Mouse (Mus musculus) C2C12 (cell line): ENCODE measurements at regions not wholly inside any gene's neighbourhood (a gene's known extent, or its start where the extent isn't known, plus 50 kb on each side); places are given as distances from the start of the nearest gene placed in this dataset.
"Not testable (repeated sequence)": the region's sequence is repeated elsewhere in the genome, so short reads cannot be mapped to it uniquely, and the experiment has no call there.

ENCODE experiments used
- CEBPB ChIP-seq: IDR thresholded peaks from one replicate; pipeline ENCODE4 v1.6.1; 2011; ENCODE audit warnings: low read depth, mild to moderate bottlenecking, control low read depth, moderate library complexity
- CTCF ChIP-seq: IDR thresholded peaks from one replicate; pipeline ENCODE4 v1.5.1; 2011; ENCODE audit not compliant: control insufficient read depth, insufficient read depth, insufficient read length
- MYOD1 ChIP-seq: IDR thresholded peaks from one replicate; pipeline ENCODE4 v1.6.1; 2011; ENCODE audit warnings: low read depth; ENCODE audit not compliant: control insufficient read depth, insufficient read length
- MYOG ChIP-seq: IDR thresholded peaks from one replicate; pipeline ENCODE4 v1.6.1; 2011; ENCODE audit not compliant: control insufficient read depth, insufficient read length; ENCODE audit errors: extremely low read depth
- USF1 ChIP-seq: IDR thresholded peaks from one replicate; pipeline ENCODE4 v1.6.1; 2011; ENCODE audit warnings: low read depth, mild to moderate bottlenecking, control low read depth, moderate library complexity

DNA sequence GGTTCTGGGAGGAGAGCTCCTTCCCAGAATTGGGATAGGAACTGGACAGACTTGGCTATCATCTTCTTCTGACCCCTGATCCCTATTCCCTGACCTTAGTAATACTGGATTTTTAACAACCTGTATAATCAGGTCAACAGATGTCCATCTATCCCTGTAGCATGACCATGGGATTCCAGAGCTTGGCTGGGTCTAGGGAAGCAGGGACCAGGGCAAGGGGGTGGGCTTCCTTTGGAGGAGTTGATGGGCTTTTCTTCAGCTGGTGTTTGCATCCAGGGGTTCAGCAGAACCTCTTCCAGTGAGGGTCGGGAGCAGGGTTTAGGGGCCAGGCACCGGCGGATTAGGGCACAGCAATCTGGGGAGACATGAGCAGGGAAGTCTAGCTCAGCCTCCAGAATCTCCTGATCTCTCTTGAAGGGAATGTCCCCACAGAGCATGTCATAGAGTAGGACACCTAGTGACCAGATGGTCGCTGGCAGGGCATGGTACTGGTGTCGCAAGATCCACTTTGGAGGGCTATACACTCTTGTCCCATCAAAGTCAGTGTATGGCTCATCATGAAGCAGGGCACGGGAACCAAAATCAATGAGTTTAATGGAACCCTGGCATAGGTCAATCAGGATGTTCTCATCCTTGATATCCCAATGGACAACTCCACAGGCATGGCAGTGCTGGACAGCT, 58.1 kb upstream of the Gm21119 start:
- TF ChIP-seq CTCF, MYOD1, USF1, CEBPB, MYOG: not testable (repeated sequence)
